ENCODE assay signal across 10 mouse cellular contexts in genomic region chr5:143049013-143049385, GRCm38 (mm10).
DNase-seq lines count a peak whose midpoint lies in the region; ATAC-seq lines count a peak whose summit lies in the region.
"Had no signal": no experiment of that assay in that cellular context is flagged by ENCODE, and none has a peak within 500 bp of the region (broad histone marks: within the 10 kb centered on the region; RNA-seq: fewer than 3 reads in every experiment).

No protein-coding gene starts in this region.

- 78% methylated on average over 1 of the region's 1 CpGs for WGBS in hindbrain, embryonic 13.5 days
- WGBS in hindbrain, embryonic 10.5 days: 84% methylated on average over 1 of the region's 1 CpGs
- WGBS in forebrain, embryonic 15.5 days: 68% methylated on average over 1 of the region's 1 CpGs
- 83% methylated on average over 1 of the region's 1 CpGs for WGBS in midbrain, embryonic 12.5 days

- H3K27me3 ChIP-seq in hindbrain, embryonic 13.5 days: no peaks in the 10 kb centered on the region
- no peaks in the 10 kb centered on the region for H3K27me3 ChIP-seq in hindbrain, embryonic 10.5 days (ENCODE audit: insufficient read depth, poor library complexity, severe bottlenecking)
- H3K27me3 ChIP-seq in forebrain, embryonic 15.5 days: no peaks in the 10 kb centered on the region
- no peaks in the 10 kb centered on the region for H3K27me3 ChIP-seq in midbrain, embryonic 12.5 days
- H3K27me3 ChIP-seq: Patski had no signal

- no peaks in the 10 kb centered on the region for H3K36me3 ChIP-seq in hindbrain, embryonic 13.5 days
- H3K36me3 ChIP-seq in hindbrain, embryonic 10.5 days: peaks cover 65% of the 10 kb centered on the region
- H3K36me3 ChIP-seq in forebrain, embryonic 15.5 days: no peaks in the 10 kb centered on the region
- peaks cover 14% of the 10 kb centered on the region for H3K36me3 ChIP-seq in midbrain, embryonic 12.5 days

- no peak overlapping the region for H3K4me2 ChIP-seq in hindbrain, embryonic 13.5 days
- no peak overlapping the region for H3K4me2 ChIP-seq in forebrain, embryonic 15.5 days (replicated peaks)
- H3K4me2 ChIP-seq in midbrain, embryonic 12.5 days (replicated peaks): no peak overlapping the region

- no peaks in the 10 kb centered on the region for H3K9me3 ChIP-seq in hindbrain, embryonic 13.5 days
- no peaks in the 10 kb centered on the region for H3K9me3 ChIP-seq in hindbrain, embryonic 10.5 days
- no peaks in the 10 kb centered on the region for H3K9me3 ChIP-seq in forebrain, embryonic 15.5 days
- no peaks in the 10 kb centered on the region for H3K9me3 ChIP-seq in midbrain, embryonic 12.5 days

- ATAC-seq in hindbrain, embryonic 13.5 days (ENCODE audit: low FRiP score): no peak
- ATAC-seq in forebrain, embryonic 15.5 days (replicated peaks): no peak
- ATAC-seq in midbrain, embryonic 12.5 days (ENCODE audit: low FRiP score, low read depth): no peak
- ATAC-seq in megakaryocyte-erythroid progenitor cell, adult 5-6 weeks (replicated peaks; ENCODE audit: low FRiP score, low TSS enrichment, poor library complexity, severe bottlenecking): no peak

- H3K4me3 ChIP-seq in hindbrain, embryonic 13.5 days: no peak overlapping the region
- no peak overlapping the region for H3K4me3 ChIP-seq in hindbrain, embryonic 10.5 days
- no peak overlapping the region for H3K4me3 ChIP-seq in forebrain, embryonic 15.5 days
- no peak overlapping the region for H3K4me3 ChIP-seq in midbrain, embryonic 12.5 days

- H3K27ac ChIP-seq in hindbrain, embryonic 13.5 days: peak overlapping the region; percentile 88
- H3K27ac ChIP-seq in hindbrain, embryonic 10.5 days: no peak overlapping the region
- H3K27ac ChIP-seq in forebrain, embryonic 15.5 days (replicated peaks): peak overlapping the region; percentile 95
- H3K27ac ChIP-seq in midbrain, embryonic 12.5 days (replicated peaks): peak overlapping the region; percentile 56

- peaks cover 48% of the 10 kb centered on the region for H3K4me1 ChIP-seq in hindbrain, embryonic 13.5 days (replicated peaks)
- H3K4me1 ChIP-seq in hindbrain, embryonic 10.5 days (replicated peaks): peaks cover 23% of the 10 kb centered on the region; the same call in 1 of the 2 replicates
- peaks cover 36% of the 10 kb centered on the region for H3K4me1 ChIP-seq in forebrain, embryonic 15.5 days
- peaks cover 32% of the 10 kb centered on the region for H3K4me1 ChIP-seq in midbrain, embryonic 12.5 days

- H3K9ac ChIP-seq in hindbrain, embryonic 13.5 days: 0 out of 2 replicates have a peak overlapping the region, but pooled peaks have one; percentile 10
- H3K9ac ChIP-seq in forebrain, embryonic 15.5 days (replicated peaks): no peak overlapping the region
- H3K9ac ChIP-seq in midbrain, embryonic 12.5 days (replicated peaks): no peak overlapping the region

- no peak for DNase-seq in hindbrain, embryonic 10.5 days (ENCODE audit: low spot score)
- DNase-seq in adipocyte (ENCODE audit: low spot score): peak; percentile 49
- no peak for DNase-seq in B cell, adult 2 months
- no peak for DNase-seq in urinary bladder, postnatal 10 days (ENCODE audit: low spot score)
- DNase-seq: cerebellum, adult 11 months had no signal
